Mouse (Mus musculus) forebrain, embryonic 11.5 days (tissue): ENCODE data around the gene Irf5. TPM values are rescaled to one million over a fixed set of nuclear protein-coding genes. Genes with fewer than 3 reads are reported as not detected.
"Not testable (repeated sequence)": the region's sequence is repeated elsewhere in the genome, so short reads cannot be mapped to it uniquely, and the experiment has no call there.

Source experiments
- ATAC-seq: fragments of 200-750 bp; cut with Nextera tagmentation; replicated peaks from 2 replicates; pipeline ENCODE4 v1.8.0; 2017; ENCODE audit warnings: moderate TSS enrichment; ENCODE audit not compliant: low FRiP score
- DNase-seq: peaks from one replicate; pipeline ENCODE4 v3.0.0-alpha.2; 2017; ENCODE audit warnings: low spot score
- H3K27ac ChIP-seq: fragments of 300-500 bp; sonication (generic); 2 replicates; pipeline ENCODE4 v1.5.1; 2014; ENCODE audit warnings: low read depth, low read length
- H3K27me3 ChIP-seq: fragments of 300-500 bp; sonication (generic); 2 replicates; pipeline ENCODE4 v1.6.1; 2014; ENCODE audit warnings: mild to moderate bottlenecking, low read length, mixed read lengths; ENCODE audit not compliant: control insufficient read depth, insufficient read depth
- H3K36me3 ChIP-seq: fragments of 300-500 bp; sonication (generic); 2 replicates; pipeline ENCODE4 v1.6.1; 2014; ENCODE audit warnings: mild to moderate bottlenecking, low read length, moderate library complexity, mixed read lengths; ENCODE audit not compliant: control insufficient read depth, insufficient read depth
- H3K4me1 ChIP-seq: fragments of 300-500 bp; sonication (generic); replicated peaks from 2 replicates; pipeline ENCODE4 v1.6.1; 2014; ENCODE audit warnings: low read length, mixed read lengths; ENCODE audit not compliant: control insufficient read depth, insufficient read depth
- H3K4me2 ChIP-seq: fragments of 300-500 bp; sonication (generic); 2 replicates; pipeline ENCODE4 v1.6.1; 2014; ENCODE audit warnings: low read depth, mild to moderate bottlenecking, low read length, moderate library complexity, mixed read lengths; ENCODE audit not compliant: severe bottlenecking
- H3K4me3 ChIP-seq: fragments of 300-500 bp; sonication (generic); 2 replicates; pipeline ENCODE4 v1.5.1; 2014; ENCODE audit warnings: low read depth, low read length
- H3K9ac ChIP-seq: fragments of 300-500 bp; sonication (generic); 2 replicates; pipeline ENCODE4 v1.6.1; 2014; ENCODE audit warnings: low read length
- H3K9me3 ChIP-seq: fragments of 300-500 bp; sonication (generic); 2 replicates; pipeline ENCODE4 v1.6.1; 2016; ENCODE audit warnings: low read length, mixed read lengths; ENCODE audit not compliant: control insufficient read depth
- WGBS: fragments of 180-500 bp; shearing (Covaris S2); extraction: QIAGEN DNeasy Blood & Tissue Kit; methylation state at CpG from one replicate; pipeline ENCODE4 v1.1.7; 2014; 5-methylcytosine and 5-hydroxymethylcytosine counted together
- polyA plus RNA-seq: library from polyadenylated mRNA; unstranded; fragments of >200 nt; fragmentation: Nextera tagmentation; extraction: Ambion mirVana; gene quantifications from 2 replicates; pipeline ENCODE4 v1.2.1, GENCODE M21; 2014

The Irf5 gene
- polyA plus RNA-seq, 1 experiment from 2014 or later, result 2.1 TPM

DNA sequence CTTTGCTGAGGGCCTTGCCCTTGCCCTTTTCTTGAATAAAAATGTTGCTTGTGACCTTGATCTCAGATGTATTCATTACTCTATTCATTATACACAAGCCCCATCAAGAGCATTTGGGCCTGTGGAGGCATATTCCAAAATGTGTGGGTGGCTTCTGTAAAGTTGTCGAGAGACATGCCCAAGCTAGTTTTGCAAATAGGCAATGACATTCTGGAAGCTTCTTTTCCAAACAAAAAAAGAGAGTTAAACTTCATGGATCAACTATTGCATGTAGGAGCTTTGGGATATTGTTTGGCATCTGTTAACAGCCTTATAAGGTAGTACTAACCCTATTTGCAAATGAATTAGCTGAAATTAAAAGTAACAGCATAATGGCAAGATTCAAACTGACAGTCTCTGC lies 21.7 kb downstream of the Irf5 start:
- H3K36me3 ChIP-seq, result peaks cover 18% of the 10 kb centered on the region; the same call in 1 of the 2 replicates
- H3K27ac ChIP-seq, result no peak overlapping the region
- no peak for DNase-seq
- no peaks in the 10 kb centered on the region for H3K27me3 ChIP-seq
- 98% methylated on average over 1 of the region's 1 CpGs for WGBS
- no peak overlapping the region for H3K4me3 ChIP-seq
- no peak overlapping the region for H3K9ac ChIP-seq
- H3K4me2 ChIP-seq, result no peak overlapping the region
- peaks cover 3% of the 10 kb centered on the region; the same call in 1 of the 2 replicates for H3K9me3 ChIP-seq
- no peaks in the 10 kb centered on the region for H3K4me1 ChIP-seq
- no peak for ATAC-seq

DNA sequence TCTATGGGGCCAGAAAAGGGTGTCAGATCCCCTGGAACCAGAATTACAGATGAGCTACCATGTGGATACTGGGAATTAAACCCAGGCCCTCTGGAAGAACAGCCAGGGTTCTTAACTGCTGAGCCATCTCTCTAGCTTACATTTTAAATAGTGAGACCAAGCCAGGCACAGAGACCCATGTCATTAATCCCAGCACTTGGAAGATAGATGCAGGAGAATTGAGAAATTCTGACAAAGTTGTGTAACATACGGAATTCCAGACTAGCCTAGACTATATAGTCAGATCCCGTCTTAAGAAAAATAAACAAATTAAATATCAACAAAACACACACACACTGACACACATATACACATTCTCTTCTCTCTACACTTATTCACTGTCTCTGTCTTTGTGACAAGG lies 26.1 kb downstream of the Irf5 start:
- Histone ChIP-seq H3K4me1 (no peaks in the 10 kb centered on the region), H3K9me3 (no peaks in the 10 kb centered on the region), H3K4me2 (no peak overlapping the region), H3K27me3 (no peaks in the 10 kb centered on the region), H3K9ac (no peak overlapping the region), H3K27ac (no peak overlapping the region), H3K36me3 (peaks cover 9% of the 10 kb centered on the region; the same call in 1 of the 2 replicates), H3K4me3 (no peak overlapping the region)
- ATAC-seq, result no peak
- DNase-seq, result no peak
- WGBS, result 98% methylated on average over 2 of the region's 2 CpGs

DNA sequence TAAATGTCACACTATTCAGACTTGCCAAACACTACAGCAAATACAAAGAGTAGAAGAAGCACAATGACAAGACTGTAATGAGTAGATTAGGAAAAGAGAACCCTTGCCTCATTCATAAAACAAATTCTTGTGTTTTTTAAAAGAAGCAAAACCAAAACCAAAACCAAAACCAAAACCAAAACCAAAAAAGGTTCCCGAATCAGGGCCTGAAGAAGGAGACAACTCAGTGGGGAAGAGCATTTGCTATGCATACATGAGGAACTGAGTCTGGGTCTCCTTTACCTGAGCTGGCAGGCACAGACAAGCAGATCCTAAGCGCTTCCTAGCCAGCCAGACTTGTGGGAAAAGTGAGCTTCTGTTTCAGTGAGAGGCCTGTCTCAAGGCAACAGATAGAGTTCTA lies 30.7 kb downstream of the Irf5 start:
- no peak overlapping the region for H3K9ac ChIP-seq
- no peaks in the 10 kb centered on the region for H3K9me3 ChIP-seq
- no peaks in the 10 kb centered on the region for H3K4me1 ChIP-seq
- no peak overlapping the region for H3K4me2 ChIP-seq
- H3K27me3 ChIP-seq, result no peaks in the 10 kb centered on the region
- no peak for DNase-seq
- no peak overlapping the region for H3K27ac ChIP-seq
- ATAC-seq, result no peak
- 98% methylated on average over 2 of the region's 2 CpGs for WGBS
- peaks cover 13% of the 10 kb centered on the region; the same call in 1 of the 2 replicates for H3K36me3 ChIP-seq
- no peak overlapping the region for H3K4me3 ChIP-seq

DNA sequence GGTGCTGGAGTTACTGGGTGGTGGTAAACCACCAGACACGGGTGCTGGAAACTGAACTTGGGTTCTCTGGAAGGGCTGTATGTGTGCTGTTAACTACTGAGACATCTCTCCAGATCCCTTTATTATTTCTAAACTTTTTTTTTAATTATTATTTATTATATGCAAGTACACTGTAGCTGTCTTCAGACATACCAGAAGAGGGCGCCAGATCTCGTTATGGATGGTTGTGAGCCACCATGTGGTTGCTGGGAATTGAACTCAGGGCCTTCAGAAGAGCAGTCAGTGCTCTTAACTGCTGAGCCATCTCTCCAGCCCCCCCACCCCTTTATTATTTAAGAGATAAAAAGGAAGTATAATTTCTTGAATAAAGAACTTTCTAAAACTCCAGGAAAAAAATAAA lies 50.0 kb downstream of the Irf5 start:
- H3K9me3 ChIP-seq, H3K9ac ChIP-seq, H3K27me3 ChIP-seq, H3K4me2 ChIP-seq, DNase-seq, H3K36me3 ChIP-seq, H3K4me1 ChIP-seq, H3K4me3 ChIP-seq, H3K27ac ChIP-seq, ATAC-seq: not testable (repeated sequence)
- WGBS, result 82% methylated on average over 3 of the region's 3 CpGs

DNA sequence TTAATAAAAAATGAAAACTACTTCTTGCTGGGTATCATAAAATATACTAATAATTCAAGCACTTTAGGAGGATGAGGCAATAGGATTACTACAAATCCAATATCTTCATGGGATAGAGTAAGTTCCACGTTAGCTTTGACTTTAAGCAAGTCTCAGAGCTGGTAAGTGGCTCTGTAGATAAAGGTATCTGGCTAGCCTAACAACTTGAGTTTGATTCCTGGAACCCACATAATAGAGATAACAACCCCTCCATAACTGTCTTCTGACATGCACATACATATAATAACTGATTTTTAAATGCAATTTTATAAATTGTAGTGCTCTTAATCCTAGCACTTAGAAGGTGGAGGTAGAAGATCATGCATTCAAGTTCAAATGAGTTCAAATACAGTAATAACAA lies 54.3 kb downstream of the Irf5 start:
- ATAC-seq (no peak), DNase-seq (no peak)
- Histone ChIP-seq H3K9me3 (no peaks in the 10 kb centered on the region; the same call in 1 of the 2 replicates), H3K27me3 (no peaks in the 10 kb centered on the region), H3K4me3 (no peak overlapping the region), H3K36me3 (peaks cover 4% of the 10 kb centered on the region; the same call in 1 of the 2 replicates), H3K27ac (no peak overlapping the region), H3K4me2 (no peak overlapping the region), H3K9ac (no peak overlapping the region), H3K4me1 (no peaks in the 10 kb centered on the region)
- WGBS, result 93% methylated on average over 1 of the region's 1 CpGs

DNA sequence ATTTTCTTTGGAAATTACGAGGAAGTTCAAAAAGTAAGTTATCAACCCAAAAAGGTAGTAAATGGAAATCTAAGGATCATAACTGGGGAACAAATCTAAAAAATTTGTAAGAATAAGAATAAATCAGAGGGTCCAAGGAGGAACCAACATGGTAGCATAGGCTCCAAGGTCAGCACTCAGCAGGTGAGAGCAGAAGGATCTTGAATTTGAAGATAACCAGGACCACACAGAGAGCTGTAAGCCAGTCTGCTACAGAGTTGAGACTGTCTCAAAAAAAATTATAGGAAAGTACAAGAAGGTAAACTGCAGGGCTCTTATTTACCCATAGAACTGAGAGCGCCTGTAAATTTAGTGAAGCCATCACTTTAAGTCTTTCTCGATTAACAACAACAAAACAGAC lies 54.8 kb downstream of the Irf5 start:
- WGBS, result 94% methylated on average over 3 of the region's 3 CpGs
- H3K27ac ChIP-seq, result no peak overlapping the region
- no peak overlapping the region for H3K4me2 ChIP-seq
- no peak for DNase-seq
- H3K4me3 ChIP-seq, result no peak overlapping the region
- no peaks in the 10 kb centered on the region; the same call in 1 of the 2 replicates for H3K9me3 ChIP-seq
- H3K4me1 ChIP-seq, result no peaks in the 10 kb centered on the region
- peaks cover 4% of the 10 kb centered on the region; the same call in 1 of the 2 replicates for H3K36me3 ChIP-seq
- ATAC-seq, result no peak
- H3K27me3 ChIP-seq, result no peaks in the 10 kb centered on the region
- H3K9ac ChIP-seq, result no peak overlapping the region

Other genes with a start within 250 kb of the Irf5 start
- gene Fam71f2, start 247.0 kb upstream of the Irf5 start, polyA plus RNA-seq, result 0.52 and 0.76 TPM in 2 replicates
- gene Fam71f1, start 207.5 kb upstream of the Irf5 start, polyA plus RNA-seq, result not detected in 2 replicates
- gene Calu, start 178.6 kb upstream of the Irf5 start, polyA plus RNA-seq, result 240 and 242 TPM in 2 replicates
- 0.31 and 0.43 TPM in 2 replicates for gene Opn1sw, start 138.2 kb upstream of the Irf5 start, polyA plus RNA-seq
- gene Ccdc136, start 130.3 kb upstream of the Irf5 start, polyA plus RNA-seq, result 25.7 and 26.7 TPM in 2 replicates
- 2.4 and 2.6 TPM in 2 replicates for gene Flnc, start 93.4 kb upstream of the Irf5 start, polyA plus RNA-seq
- 164 and 190 TPM in 2 replicates for gene Atp6v1f, start 58.9 kb upstream of the Irf5 start, polyA plus RNA-seq
- gene Atp6v1fnb, start 55.2 kb upstream of the Irf5 start, polyA plus RNA-seq, result 0.29 TPM in 1 of 2 replicates, not detected in the other
- gene Kcp, start 18.7 kb upstream of the Irf5 start, polyA plus RNA-seq, result 9.6 and 14.4 TPM in 2 replicates
- 119 and 131 TPM in 2 replicates for gene Tnpo3, start 83.3 kb downstream of the Irf5 start, polyA plus RNA-seq
- gene Tspan33, start 167.6 kb downstream of the Irf5 start, polyA plus RNA-seq, result 7.4 and 8.3 TPM in 2 replicates
- 72.8 and 78.2 TPM in 2 replicates for gene Smo, start 208.9 kb downstream of the Irf5 start, polyA plus RNA-seq
- gene Ahcyl2, start 241.4 kb downstream of the Irf5 start, polyA plus RNA-seq, result 16.7 and 19.1 TPM in 2 replicates